Mouse (Mus musculus) lung, embryonic 14.5 days (tissue): ENCODE data around the gene Tmeff1. TPM values are rescaled to one million over a fixed set of nuclear protein-coding genes. Genes with fewer than 3 reads are reported as not detected.

Experiments used
- ATAC-seq: fragments of 200-750 bp; cut with Nextera tagmentation; 2 replicates; pipeline ENCODE4 v1.8.0; 2017; ENCODE audit warnings: mild to moderate bottlenecking, moderate TSS enrichment, moderate library complexity; ENCODE audit not compliant: insufficient read depth
- DNase-seq: peaks from one replicate; pipeline ENCODE4 v3.0.0-alpha.2; 2015
- H3K27ac ChIP-seq: fragments of 300-500 bp; sonication (generic); 2 replicates; pipeline ENCODE4 v1.5.1; 2014; ENCODE audit warnings: low read depth, mild to moderate bottlenecking, moderate library complexity
- H3K27me3 ChIP-seq: fragments of 300-500 bp; sonication (generic); 2 replicates; pipeline ENCODE4 v1.6.1; 2014; ENCODE audit warnings: low read length, control low read depth; ENCODE audit not compliant: insufficient read depth
- H3K36me3 ChIP-seq: fragments of 300-500 bp; sonication (generic); 2 replicates; pipeline ENCODE4 v1.6.1; 2014; ENCODE audit warnings: control low read depth; ENCODE audit not compliant: insufficient read depth
- H3K4me1 ChIP-seq: fragments of 300-500 bp; sonication (generic); 2 replicates; pipeline ENCODE4 v1.6.1; 2014; ENCODE audit warnings: antibody characterized with exemption, control low read depth; ENCODE audit not compliant: insufficient read depth
- H3K4me2 ChIP-seq: fragments of 300-500 bp; sonication (generic); 2 replicates; pipeline ENCODE4 v1.6.1; 2014; ENCODE audit warnings: mild to moderate bottlenecking
- H3K4me3 ChIP-seq: fragments of 300-500 bp; sonication (generic); 2 replicates; pipeline ENCODE4 v1.5.1; 2014; ENCODE audit warnings: low read depth, low read length
- H3K9ac ChIP-seq: fragments of 300-500 bp; sonication (generic); 2 replicates; pipeline ENCODE4 v1.6.1; 2014
- H3K9me3 ChIP-seq: fragments of 300-500 bp; sonication (generic); 2 replicates; pipeline ENCODE4 v1.6.1; 2016; ENCODE audit warnings: low read depth, low read length, control low read depth
- CTCF ChIP-seq: IDR thresholded peaks from 2 replicates; pipeline ENCODE4 v1.5.1; 2016; ENCODE audit warnings: antibody characterized with exemption, low read depth
- WGBS: fragments of 180-500 bp; shearing (Covaris S2); extraction: QIAGEN DNeasy Blood & Tissue Kit; methylation state at CpG from one replicate; pipeline ENCODE4 v1.1.7; 2014; 5-methylcytosine and 5-hydroxymethylcytosine counted together
- polyA plus RNA-seq: library from polyadenylated mRNA; unstranded; fragments of >200 nt; fragmentation: Nextera tagmentation; extraction: Ambion mirVana; gene quantifications from 2 replicates; pipeline ENCODE4 v1.2.1, GENCODE M21; 2014

Gene Tmeff1
- polyA plus RNA-seq, 1 experiment from 2014 or later = 84.0 TPM

DNA sequence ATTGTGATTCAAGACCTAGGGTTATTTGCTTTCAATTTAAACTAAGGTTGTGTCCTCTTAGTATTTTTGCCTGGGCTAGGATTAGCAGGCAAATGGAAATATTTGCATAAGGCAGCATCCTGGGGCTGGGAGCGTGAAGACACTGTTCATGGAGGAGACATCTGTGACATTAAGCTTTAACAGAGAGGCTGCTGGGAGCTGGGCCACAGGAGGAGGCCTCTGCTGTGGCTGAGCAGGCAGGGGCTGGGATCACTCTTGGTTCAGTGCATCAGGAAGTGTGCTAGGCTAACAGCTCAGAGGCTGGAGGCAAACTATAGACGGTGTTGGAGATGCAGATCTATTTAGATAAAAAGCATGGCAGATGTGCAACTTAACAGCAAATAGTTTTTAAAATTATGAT, 2.0 kb upstream of the Tmeff1 start:
- ATAC-seq (no peak), DNase-seq (no peak)
- H3K4me2 ChIP-seq = no peak overlapping the region
- H3K27ac ChIP-seq = no peak overlapping the region
- no peaks in the 10 kb centered on the region for H3K27me3 ChIP-seq
- H3K9ac ChIP-seq = no peak overlapping the region
- H3K4me3 ChIP-seq = no peak overlapping the region
- TF ChIP-seq CTCF = no peak
- H3K36me3 ChIP-seq = no peaks in the 10 kb centered on the region
- no peaks in the 10 kb centered on the region; the same call in 1 of the 2 replicates for H3K4me1 ChIP-seq
- 74% methylated on average over 2 of the region's 2 CpGs for WGBS
- H3K9me3 ChIP-seq = no peaks in the 10 kb centered on the region

DNA sequence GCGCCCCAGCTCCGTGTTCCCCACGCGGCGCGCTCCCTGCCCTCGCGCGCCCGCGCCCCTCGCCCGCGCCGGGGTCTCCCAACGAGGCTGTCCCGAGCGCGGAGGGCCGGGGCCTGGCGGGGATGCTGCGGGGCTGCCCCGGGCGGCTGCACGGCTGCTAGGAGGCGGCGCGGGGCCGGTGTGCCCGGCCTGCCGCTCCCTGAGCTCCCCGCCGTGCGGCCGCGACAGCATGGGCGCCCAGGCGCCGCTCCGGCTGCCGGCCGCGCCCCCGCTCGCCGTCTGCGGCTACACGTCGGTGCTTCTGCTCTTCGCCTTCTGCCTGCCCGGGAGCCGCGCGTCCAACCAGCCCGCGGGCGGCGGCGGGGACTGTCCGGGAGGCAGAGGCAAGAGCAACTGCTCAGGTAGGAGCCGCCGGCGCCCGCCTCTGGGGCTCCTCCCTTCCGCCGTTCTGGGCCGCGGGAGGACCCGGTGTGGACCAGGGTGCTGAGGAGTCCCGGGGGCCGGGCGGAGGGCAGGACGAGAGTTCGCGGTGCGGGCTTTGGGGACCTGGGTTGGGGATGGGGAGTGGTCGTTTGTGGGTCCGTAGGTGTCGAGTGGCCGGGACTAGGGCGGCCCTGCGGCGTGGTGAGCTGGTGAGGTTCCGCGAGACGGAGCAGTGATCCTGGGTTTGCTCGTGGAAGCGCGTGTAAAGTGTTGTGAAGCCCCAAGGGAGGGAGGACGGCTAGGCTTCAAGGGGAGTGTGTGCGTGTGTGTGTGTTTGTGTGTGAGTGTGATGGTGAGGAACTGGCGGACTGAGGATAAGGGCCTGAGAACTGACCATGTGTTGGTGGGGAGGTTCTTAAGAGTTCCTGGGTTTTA, 496 bp downstream of the Tmeff1 start:
- WGBS = under 1% methylated on average over 84 of the region's 92 CpGs
- Histone ChIP-seq H3K4me1 (no peaks in the 10 kb centered on the region; the same call in 1 of the 2 replicates), H3K9me3 (no peaks in the 10 kb centered on the region), H3K36me3 (no peaks in the 10 kb centered on the region), H3K4me2 (peak overlapping the region; percentile 83), H3K27me3 (no peaks in the 10 kb centered on the region), H3K4me3 (peak overlapping the region; percentile 83), H3K27ac (peak overlapping the region; percentile 94), H3K9ac (peak overlapping the region; percentile 94)
- peak; percentile 71 for ATAC-seq
- no peak for TF ChIP-seq CTCF
- DNase-seq = peak; percentile 62

DNA sequence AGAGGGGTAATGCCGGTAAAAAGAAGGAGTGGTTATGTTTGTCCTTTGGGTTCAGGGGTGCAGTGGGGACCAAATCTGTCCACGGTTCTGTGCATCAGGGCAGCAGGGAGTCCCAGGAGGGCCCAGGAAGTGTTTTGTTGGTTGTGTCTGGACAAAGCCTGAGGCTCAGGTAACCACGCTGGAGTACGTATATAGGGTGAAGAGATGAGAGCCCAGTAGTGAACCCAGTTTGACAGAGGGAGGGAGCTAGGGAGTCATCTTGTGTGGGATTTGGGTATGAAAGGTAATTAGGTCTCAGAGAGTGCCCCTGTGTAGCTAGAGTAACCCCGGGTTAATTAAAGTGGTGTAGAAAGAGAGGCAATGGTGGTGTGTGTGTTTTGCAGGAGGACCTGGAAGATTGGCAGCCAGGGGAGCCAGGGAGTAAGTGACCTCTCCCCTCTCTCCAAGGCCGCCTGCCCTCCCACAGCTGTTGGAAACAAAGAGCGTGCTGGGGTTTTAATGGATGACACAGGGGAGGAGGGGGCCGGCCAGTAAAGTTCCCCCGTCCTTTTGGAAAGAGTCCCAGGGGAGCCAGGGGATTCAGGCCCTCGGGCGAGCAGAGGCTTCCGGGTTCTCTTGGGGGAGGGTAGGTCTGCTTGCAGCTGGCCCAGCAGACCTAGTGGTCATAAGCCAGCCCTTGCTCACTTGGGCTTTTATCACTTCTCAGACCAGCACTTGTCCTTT, 1.3 kb downstream of the Tmeff1 start:
- Histone ChIP-seq H3K27me3 (no peaks in the 10 kb centered on the region), H3K27ac (peak overlapping the region; percentile 94), H3K9me3 (no peaks in the 10 kb centered on the region), H3K4me3 (peak overlapping the region; percentile 83), H3K36me3 (no peaks in the 10 kb centered on the region), H3K4me1 (no peaks in the 10 kb centered on the region; the same call in 1 of the 2 replicates), H3K9ac (peak overlapping the region; percentile 94), H3K4me2 (peak overlapping the region; percentile 83)
- peak; percentile 44 for ATAC-seq
- no peak; the same call in none of the 2 replicates for TF ChIP-seq CTCF
- peak; percentile 77 for DNase-seq
- WGBS = 0% methylated on average over 12 of the region's 12 CpGs

DNA sequence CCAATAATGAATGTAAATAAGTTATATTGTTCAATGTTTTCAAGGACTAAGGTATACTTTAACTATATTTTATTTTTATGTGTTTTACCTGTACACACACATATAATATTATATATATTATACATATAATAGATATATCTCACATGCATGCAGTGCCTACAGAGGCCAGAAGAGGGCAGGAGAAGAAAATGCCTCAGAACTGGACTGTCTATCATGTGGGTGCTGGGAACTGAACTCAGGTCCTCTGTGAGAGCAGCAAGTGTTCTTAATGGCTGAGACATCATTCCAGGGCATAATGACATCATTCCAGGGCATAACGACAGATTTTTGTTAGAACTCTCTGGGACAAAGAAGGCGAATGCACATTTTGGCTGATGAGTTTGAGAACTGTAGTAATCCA, 2.6 kb downstream of the Tmeff1 start:
- no peak overlapping the region for H3K9ac ChIP-seq
- no peaks in the 10 kb centered on the region; the same call in 1 of the 2 replicates for H3K4me1 ChIP-seq
- no peaks in the 10 kb centered on the region for H3K36me3 ChIP-seq
- WGBS = 93% methylated on average over 2 of the region's 2 CpGs
- no peaks in the 10 kb centered on the region for H3K27me3 ChIP-seq
- no peak overlapping the region for H3K4me2 ChIP-seq
- no peak overlapping the region for H3K27ac ChIP-seq
- DNase-seq (peak; percentile 27), ATAC-seq (no peak)
- TF ChIP-seq CTCF = peak; percentile 40; the same call in 1 of the 2 replicates
- H3K9me3 ChIP-seq = no peaks in the 10 kb centered on the region
- no peak overlapping the region for H3K4me3 ChIP-seq

DNA sequence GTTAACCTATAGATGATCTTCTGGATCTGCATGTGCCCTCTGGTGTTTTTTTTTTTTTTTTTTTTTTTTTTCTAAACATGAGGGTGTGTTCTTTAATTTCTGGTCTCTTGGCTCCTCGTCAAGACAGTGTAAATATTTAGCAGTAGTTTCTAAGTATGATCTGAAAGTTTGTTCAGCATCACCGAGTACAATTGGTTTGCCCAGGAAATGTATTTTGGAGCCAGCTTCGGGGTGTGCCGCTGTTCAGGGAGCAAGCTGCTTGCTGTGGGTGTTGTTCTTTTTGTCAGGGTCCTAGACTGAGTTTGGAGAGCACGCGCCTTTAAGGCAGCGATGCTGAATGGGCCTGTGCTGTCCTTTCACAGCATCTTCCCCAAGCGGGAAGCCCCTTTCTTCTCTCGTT, 3.6 kb downstream of the Tmeff1 start:
- Histone ChIP-seq H3K27me3 (no peaks in the 10 kb centered on the region), H3K9me3 (no peaks in the 10 kb centered on the region), H3K4me2 (peak overlapping the region; percentile 21; the same call in 1 of the 2 replicates), H3K4me3 (no peak overlapping the region), H3K4me1 (no peaks in the 10 kb centered on the region; the same call in 1 of the 2 replicates), H3K36me3 (no peaks in the 10 kb centered on the region), H3K27ac (0 out of 2 replicates have a peak overlapping the region, but pooled peaks have one; percentile 58), H3K9ac (no peak overlapping the region)
- 35% methylated on average over 9 of the region's 9 CpGs for WGBS
- no peak for ATAC-seq
- TF ChIP-seq CTCF = no peak
- DNase-seq = peak; percentile 71

DNA sequence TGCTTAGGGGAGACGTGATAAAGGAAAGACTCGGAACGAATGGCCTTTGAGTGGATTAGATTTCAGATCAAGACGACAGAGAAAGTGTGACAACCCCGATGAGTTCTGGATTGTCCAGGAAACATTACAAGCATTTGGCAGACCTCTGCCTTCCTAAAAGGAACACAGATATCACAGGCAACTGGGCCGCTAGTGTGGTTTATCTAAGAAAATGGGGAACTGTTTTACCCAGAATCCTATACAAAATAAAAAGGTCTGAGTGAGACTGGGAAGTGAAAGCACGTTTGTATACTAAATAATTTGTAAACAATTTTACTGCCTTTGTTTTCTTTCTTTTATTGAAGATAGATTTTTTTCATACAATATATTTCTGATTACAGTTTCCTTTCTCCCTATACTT, 5.9 kb downstream of the Tmeff1 start:
- no peak for TF ChIP-seq CTCF
- H3K9ac ChIP-seq = no peak overlapping the region
- H3K4me2 ChIP-seq = no peak overlapping the region
- peak; percentile 11 for DNase-seq
- H3K4me1 ChIP-seq = no peaks in the 10 kb centered on the region; the same call in 1 of the 2 replicates
- no peaks in the 10 kb centered on the region for H3K27me3 ChIP-seq
- H3K4me3 ChIP-seq = no peak overlapping the region
- WGBS = 76% methylated on average over 7 of the region's 7 CpGs
- no peak overlapping the region for H3K27ac ChIP-seq
- no peaks in the 10 kb centered on the region for H3K9me3 ChIP-seq
- no peak for ATAC-seq
- no peaks in the 10 kb centered on the region for H3K36me3 ChIP-seq

DNA sequence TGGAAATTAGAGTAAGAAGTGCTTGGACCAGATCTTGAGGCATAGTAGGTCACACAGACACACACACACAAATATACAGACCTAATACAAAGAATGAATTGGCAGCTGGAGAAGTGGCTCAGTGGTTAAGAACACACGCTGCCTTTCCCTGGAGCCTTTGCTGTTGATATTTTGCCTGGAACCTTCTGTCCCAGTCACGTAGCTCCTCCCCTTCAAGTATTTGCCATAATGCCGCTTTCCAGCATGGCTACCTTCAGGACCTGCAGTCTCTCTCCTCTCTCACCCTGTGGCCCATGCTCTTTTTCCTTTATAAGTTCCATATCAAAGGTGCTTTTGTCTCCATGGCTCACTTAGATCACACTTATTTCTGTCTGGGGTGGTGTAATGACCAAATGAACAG, 6.4 kb downstream of the Tmeff1 start:
- no peaks in the 10 kb centered on the region for H3K27me3 ChIP-seq
- no peak for TF ChIP-seq CTCF
- no peak for ATAC-seq

More for the DNA sequence above, 6.4 kb downstream of the Tmeff1 start:
- no peak overlapping the region for H3K4me2 ChIP-seq
- no peaks in the 10 kb centered on the region for H3K9me3 ChIP-seq
- no peaks in the 10 kb centered on the region; the same call in 1 of the 2 replicates for H3K4me1 ChIP-seq
- no peaks in the 10 kb centered on the region for H3K36me3 ChIP-seq
- no peak overlapping the region for H3K9ac ChIP-seq
- no peak overlapping the region for H3K4me3 ChIP-seq
- no peak for DNase-seq
- 83% methylated on average over 3 of the region's 3 CpGs for WGBS
- no peak overlapping the region for H3K27ac ChIP-seq
